Mouse (Mus musculus): ENCODE data around the gene Olfr141. TPM values are rescaled to one million over a fixed set of nuclear protein-coding genes. Genes with fewer than 3 reads are reported as not detected.

Gene Olfr141
- polyA plus RNA-seq (2015; fragmentation: Nextera tagmentation; extraction: Ambion mirVana): not detected in 2 replicates

DNA sequence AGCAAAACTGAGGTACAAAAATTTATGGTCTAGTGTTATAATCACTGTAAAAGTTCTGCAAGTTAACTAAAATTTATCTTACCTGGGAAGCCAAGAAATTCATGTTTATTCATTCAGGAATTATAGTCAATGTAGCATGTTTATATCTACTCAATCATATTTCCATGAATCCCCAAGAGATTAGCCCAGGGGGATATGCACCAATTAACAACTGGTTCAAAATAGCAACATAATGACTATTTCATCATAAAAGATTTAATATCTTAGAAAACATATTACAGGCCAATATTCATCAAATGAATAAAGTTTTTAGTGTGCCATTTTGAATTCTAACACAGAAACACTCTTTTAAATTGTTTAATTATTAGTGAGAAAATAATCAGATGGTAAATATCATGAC is at the start of gene Olfr141:
Olfr141 (minus strand) TSS at position 101 of the 400 bp plus-strand sequence.

DNA sequence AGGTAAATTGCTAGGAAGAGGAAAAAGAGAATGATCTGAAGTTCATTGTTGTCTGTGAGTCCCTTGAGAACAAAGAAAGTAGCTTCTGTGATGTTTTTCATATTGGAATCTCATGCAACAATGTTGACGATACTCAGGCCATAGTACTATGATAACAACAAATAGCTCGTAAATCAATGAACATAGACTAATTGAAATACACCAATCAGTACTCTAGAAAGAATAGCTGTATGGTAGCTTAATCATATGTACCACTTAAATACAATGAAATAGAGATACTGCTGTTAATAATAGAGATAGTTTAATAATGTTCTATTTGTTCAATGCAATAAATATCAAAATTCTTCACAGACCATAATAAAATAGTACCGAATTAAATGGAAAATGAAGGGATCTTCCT is 41.8 kb upstream of the Olfr141 start, which contains the start of gene Olfr1095:
Olfr1095 (minus strand) TSS at position 101 of the 400 bp plus-strand sequence.

DNA sequence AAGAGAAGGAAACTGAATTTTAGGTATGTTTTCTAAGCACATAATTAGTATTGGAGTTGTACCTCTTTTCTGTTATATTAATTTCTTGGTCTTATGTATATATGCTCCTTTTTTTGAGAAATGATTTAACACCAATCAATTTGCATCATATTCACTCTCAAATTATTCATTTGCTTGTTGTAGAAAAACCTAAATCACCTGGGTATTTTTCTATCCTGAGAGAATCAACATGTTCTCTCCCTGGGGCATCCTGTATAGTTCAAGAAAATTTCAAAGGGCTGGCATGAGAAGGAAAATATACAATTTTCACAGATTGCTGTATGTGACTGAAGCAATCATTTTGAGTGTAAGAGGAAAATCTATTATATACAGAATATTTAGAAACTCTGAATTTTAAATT is 14.5 kb upstream of the Olfr141 start, which contains the start of gene Olfr1094:
Olfr1094 (plus strand) TSS at position 301 of the 400 bp plus-strand sequence.

DNA sequence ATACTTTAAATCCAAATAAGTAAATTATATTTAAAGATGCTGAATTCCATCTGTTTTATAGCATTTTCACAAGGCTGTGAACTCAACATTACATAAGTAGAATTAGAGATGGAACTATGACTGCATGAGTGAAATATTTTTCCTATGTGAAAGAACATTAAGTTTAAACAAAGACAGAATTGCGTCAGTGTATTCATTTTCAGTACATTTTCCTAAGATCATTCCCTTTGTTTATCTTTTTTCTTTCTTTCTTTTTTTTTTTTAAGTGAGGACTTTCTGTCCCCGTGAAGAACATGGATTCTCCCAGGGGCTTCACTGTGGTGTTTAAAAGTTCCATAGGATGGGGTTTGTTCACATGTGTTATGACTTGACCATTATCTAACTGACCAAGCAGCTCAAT is 27.6 kb downstream of the Olfr141 start, which contains the start of gene Olfr1093:
Olfr1093 (plus strand) TSS at position 301 of the 400 bp plus-strand sequence.

DNA sequence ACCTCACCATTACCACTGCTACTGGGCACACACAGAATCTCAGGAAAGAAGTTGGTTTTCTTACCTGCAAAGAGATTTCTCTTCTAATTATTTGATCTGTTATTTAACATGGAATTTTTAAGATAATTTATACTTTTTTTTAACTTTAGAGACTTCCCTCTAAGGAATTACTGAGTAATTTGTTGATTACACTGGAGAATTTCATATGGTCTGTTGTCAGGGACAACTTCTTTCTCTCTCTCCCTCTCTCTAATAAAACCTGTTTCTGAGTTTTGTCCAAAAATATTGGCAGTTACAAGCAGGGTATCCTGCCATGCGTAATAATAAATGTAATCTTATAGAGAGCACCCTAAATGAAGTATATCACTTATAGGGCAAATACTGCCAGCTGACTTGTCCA is 50.9 kb downstream of the Olfr141 start, which contains the start of gene Olfr1090:
Olfr1090 (minus strand) TSS at position 101 of the 400 bp plus-strand sequence.

Other genes starting within 250 kb of the Olfr141 start
- not detected in 2 replicates for gene Olfr1082, start 211.1 kb downstream of the Olfr141 start, polyA plus RNA-seq (2015; fragmentation: Nextera tagmentation; extraction: Ambion mirVana)
- not detected in 2 replicates for gene Olfr1084, start 170.3 kb downstream of the Olfr141 start, polyA plus RNA-seq (2015; fragmentation: Nextera tagmentation; extraction: Ambion mirVana)
- not detected in 2 replicates for gene Olfr1085, start 148.0 kb downstream of the Olfr141 start, polyA plus RNA-seq (2015; fragmentation: Nextera tagmentation; extraction: Ambion mirVana)
- gene Olfr1086, start 129.9 kb downstream of the Olfr141 start, polyA plus RNA-seq (2015; fragmentation: Nextera tagmentation; extraction: Ambion mirVana): not detected in 2 replicates
- not detected in 2 replicates for gene Olfr1087, start 111.6 kb downstream of the Olfr141 start, polyA plus RNA-seq (2015; fragmentation: Nextera tagmentation; extraction: Ambion mirVana)
- gene Olfr1089, start 76.3 kb downstream of the Olfr141 start, polyA plus RNA-seq (2015; fragmentation: Nextera tagmentation; extraction: Ambion mirVana): not detected in 2 replicates
- not detected in 2 replicates for gene Olfr1090, start 51.0 kb downstream of the Olfr141 start, polyA plus RNA-seq (2015; fragmentation: Nextera tagmentation; extraction: Ambion mirVana)
- not detected in 2 replicates for gene Olfr1093, start 27.5 kb downstream of the Olfr141 start, polyA plus RNA-seq (2015; fragmentation: Nextera tagmentation; extraction: Ambion mirVana)
- not detected in 2 replicates for gene Olfr1094, start 14.6 kb upstream of the Olfr141 start, polyA plus RNA-seq (2015; fragmentation: Nextera tagmentation; extraction: Ambion mirVana)
- not detected in 2 replicates for gene Olfr1095, start 41.7 kb upstream of the Olfr141 start, polyA plus RNA-seq (2015; fragmentation: Nextera tagmentation; extraction: Ambion mirVana)
- gene Gm13723, start 64.8 kb upstream of the Olfr141 start, polyA plus RNA-seq (2015; fragmentation: Nextera tagmentation; extraction: Ambion mirVana): not detected in 2 replicates
- gene Olfr1097, start 82.2 kb upstream of the Olfr141 start, polyA plus RNA-seq (2015; fragmentation: Nextera tagmentation; extraction: Ambion mirVana): not detected in 2 replicates
- gene Olfr1098, start 114.5 kb upstream of the Olfr141 start, polyA plus RNA-seq (2015; fragmentation: Nextera tagmentation; extraction: Ambion mirVana): not detected in 2 replicates
- not detected in 2 replicates for gene Olfr1099, start 150.7 kb upstream of the Olfr141 start, polyA plus RNA-seq (2015; fragmentation: Nextera tagmentation; extraction: Ambion mirVana)
- gene Olfr1100, start 169.9 kb upstream of the Olfr141 start, polyA plus RNA-seq (2015; fragmentation: Nextera tagmentation; extraction: Ambion mirVana): not detected in 2 replicates
- gene Olfr1101, start 181.2 kb upstream of the Olfr141 start, polyA plus RNA-seq (2015; fragmentation: Nextera tagmentation; extraction: Ambion mirVana): not detected in 2 replicates
- gene Olfr1102, start 188.4 kb upstream of the Olfr141 start, polyA plus RNA-seq (2015; fragmentation: Nextera tagmentation; extraction: Ambion mirVana): not detected in 2 replicates
- not detected in 2 replicates for gene Olfr1104, start 217.1 kb upstream of the Olfr141 start, polyA plus RNA-seq (2015; fragmentation: Nextera tagmentation; extraction: Ambion mirVana)
- not detected in 2 replicates for gene Olfr1105, start 226.5 kb upstream of the Olfr141 start, polyA plus RNA-seq (2015; fragmentation: Nextera tagmentation; extraction: Ambion mirVana)
- not detected in 2 replicates for gene Olfr1106, start 242.3 kb upstream of the Olfr141 start, polyA plus RNA-seq (2015; fragmentation: Nextera tagmentation; extraction: Ambion mirVana)

Data from adrenal gland, postnatal 0 days (tissue).